Mouse (Mus musculus) fat pad, adult 2 months (tissue): ENCODE results near the gene Hcn1.

ENCODE experiments used
- DNase-seq: peaks from one replicate; pipeline ENCODE4 v3.0.0-alpha.2; 2011; ENCODE audit warnings: low read depth, low spot score; ENCODE audit errors: extremely low read depth

Gene Hcn1

DNA sequence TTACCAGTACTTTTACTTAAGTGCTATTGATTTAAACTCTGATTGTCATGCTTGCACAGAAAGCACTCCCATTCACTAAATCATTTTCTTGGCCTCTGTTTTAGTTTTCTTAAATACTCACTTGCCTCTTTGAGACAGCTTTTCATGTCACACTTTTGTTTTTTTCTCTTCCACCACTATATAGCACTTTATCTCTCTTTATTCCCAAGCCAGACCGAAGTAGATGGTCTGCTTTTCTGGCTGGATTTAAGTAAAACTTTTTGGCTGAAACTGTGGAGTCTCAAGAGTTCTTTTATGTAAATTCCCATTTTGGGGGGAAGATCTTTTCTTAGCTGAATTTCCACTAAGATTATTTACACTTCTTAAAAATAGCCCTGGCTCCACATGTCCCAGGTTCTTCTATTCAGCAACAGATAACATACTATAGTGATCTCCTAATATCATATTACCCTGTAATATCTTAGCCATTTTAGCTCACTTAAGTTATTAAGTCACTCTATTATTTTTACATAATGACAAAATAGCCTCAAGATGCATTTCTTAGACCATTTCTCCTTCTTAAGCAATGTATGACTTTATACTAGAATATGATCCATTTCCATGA lies 92.7 kb downstream of the Hcn1 start:
- no peak for DNase-seq

DNA sequence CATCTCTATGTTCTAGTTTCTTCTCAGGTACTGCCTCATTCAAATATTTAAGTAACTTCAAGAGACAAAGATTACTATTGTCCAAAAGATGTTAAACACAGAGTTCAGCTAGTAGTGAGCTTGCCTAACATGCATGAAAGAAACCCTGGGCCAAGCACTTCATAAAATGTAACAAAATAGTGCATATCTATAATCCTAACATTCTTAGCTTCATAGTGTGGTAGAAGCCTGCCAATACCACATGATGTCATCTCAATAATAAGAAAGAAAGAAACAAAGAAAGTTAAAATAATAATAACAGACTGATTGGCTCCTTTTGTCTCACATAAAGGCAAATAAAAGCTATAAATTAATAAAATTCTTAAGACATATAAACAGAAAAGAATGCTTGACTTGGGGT lies 103.5 kb downstream of the Hcn1 start:
- no peak for DNase-seq

DNA sequence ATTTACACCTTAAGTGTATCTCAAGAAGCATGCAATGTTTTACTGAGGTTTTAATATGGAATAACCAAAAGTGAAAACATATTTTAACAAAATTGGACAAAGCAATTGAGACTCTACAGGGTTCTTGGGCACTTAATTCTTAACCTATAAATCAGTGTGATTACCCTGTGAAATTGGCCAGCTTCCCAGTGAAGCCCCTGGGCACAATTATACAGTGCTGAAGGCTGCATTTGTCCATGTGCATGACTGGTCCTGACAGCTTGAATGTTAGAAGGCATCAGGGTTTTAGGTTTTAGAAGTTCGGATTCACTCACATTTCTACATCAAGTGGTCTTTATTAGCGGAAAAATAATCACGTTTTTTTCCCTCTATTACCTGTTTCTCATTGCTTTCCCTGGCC lies 103.9 kb downstream of the Hcn1 start:
- DNase-seq = no peak

DNA sequence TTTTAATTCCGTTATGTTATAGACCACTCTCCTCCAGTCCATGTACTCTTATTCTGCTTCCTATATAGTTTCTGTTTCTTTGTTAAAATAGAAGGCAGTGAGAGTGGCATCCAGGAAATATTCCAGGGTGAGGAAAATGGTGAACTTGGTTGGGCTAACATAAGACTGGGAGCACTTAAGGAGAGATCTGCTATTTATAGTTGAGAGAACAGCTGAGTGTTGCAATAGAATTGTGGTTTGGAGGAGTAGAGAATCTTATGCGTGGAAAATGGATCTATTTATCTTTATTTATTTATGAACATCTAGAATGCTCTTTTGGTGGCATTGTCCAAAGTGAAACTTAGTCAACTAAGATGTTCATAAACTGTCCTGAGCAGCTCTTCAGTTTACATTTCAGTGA lies 104.4 kb downstream of the Hcn1 start:
- DNase-seq = no peak

DNA sequence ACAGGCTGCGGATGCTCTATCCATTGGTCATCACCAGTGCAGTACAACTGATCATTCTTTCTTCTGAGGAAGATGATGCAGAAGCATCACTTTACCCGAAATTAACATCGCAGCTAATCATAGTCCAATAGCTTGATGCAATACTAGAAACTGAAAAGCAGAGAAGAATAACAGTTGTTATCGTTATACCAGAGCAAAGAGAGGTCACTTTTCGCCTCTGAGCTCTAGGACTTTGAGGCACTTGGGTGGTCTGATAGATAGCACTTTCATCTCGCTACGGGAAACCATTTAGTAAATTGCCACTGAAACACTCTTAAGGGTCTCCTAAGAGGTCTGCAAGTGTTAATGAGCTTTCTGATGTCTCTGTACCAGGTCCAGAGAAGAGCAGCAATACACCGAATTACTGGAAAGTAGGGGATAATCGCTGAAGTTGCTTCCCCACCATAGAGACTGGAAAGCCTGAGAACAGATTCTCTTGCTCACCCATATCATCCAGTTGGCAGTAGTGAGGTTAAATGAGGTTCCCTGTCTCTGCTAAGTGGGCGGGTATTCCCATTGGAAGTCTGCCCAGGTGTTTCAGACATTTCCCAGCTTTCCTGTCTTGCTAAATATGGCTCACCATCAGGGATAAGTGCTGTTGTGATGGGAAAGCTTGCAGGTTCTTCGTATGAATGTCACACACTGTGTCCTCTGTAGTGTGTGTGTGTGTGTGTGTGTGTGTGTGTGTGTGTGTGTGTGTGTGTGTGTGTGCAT lies 105.0 kb downstream of the Hcn1 start:
- no peak for DNase-seq

DNA sequence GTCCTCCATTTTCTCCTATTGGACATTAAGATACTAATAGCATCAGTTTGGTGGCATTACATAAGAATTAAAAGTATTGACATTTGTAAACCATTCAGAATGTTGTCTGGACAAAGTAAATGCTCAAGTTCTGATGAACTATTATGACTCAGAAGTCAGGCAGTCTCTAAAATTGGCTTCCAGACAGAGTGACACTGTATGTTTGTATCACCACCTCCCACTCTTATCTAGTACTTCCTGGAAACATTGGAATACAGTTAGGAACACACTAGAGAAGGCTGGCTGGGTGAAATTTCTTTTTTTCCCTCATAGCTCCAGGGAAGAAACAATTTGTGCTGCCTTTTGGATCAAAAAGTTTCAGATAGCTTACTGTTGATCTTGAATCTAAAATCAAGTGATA lies 108.7 kb downstream of the Hcn1 start:
- DNase-seq = no peak

DNA sequence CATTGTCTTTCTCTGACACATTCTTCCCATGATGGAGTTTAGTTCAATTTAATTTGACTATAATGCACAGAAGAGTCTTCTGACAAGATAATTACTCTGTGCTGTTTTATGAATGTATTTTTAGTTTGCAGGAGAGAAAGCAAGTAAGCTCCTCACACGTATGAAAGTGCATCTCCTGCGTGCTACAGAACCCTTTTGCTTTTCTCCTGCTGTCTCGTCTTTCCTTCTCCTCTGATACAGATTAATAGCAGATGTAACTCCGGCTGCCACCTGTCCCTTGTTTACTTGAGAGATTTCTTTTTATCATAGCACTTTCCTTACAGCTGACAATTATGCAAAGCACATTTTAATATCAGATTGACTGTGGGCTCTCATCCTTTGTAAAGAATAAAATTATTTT lies 120.0 kb downstream of the Hcn1 start:
- DNase-seq = no peak

DNA sequence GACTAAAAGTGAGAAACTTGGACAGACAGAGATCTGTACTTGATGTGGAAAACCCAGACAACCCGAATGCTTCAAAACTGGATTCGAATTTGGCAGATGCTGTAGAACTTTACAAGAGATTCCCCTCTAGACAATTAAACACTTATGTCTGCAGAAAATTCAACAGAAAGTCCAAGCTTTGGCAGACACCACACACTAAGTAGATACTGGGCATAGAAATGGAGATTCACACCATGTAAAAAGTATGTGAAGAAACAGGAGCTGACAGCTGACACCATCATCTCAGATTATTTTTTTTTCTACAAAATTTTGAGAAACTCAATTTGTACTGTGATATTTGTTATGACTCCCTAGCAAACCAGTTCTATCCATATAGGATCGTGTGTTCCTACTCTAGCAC lies 122.0 kb downstream of the Hcn1 start:
- no peak for DNase-seq

DNA sequence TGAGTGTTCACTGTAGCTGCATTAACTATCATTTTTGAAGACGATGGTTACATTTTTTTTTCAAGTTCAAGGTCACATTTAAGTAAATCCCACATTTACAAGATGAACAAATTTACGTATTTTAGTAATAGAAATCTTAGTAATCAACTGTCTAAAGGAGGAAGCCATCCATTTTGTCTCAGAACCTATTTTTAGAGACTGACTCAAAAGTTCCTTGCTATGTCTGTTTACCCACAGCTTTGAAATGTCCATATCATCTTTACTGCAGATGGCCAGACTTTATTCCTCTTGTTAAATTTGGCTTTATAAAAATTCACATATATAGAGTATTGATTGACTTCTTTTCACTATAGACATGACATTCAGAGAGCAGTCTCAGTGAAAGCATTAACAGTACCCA lies 126.3 kb downstream of the Hcn1 start:
- no peak for DNase-seq

DNA sequence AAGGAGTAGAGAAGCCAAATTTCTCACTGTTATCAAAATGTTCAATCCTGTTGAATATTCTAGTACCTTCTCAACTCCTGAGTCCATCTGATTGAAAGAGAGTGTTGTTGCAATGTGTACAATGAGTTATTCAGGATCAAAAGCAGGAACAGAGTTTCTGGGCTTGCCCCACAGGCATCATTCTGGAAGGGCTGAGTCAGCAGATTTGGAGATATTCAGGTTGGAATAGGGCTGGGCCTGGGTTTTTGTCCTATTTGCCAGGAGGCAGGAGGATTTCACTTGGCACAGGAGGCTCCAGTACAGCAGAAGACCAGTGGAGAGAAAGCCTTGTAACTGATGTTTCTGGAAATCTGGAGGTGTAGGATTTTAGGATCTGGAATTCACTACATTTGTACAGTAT lies 130.6 kb downstream of the Hcn1 start:
- DNase-seq = no peak

DNA sequence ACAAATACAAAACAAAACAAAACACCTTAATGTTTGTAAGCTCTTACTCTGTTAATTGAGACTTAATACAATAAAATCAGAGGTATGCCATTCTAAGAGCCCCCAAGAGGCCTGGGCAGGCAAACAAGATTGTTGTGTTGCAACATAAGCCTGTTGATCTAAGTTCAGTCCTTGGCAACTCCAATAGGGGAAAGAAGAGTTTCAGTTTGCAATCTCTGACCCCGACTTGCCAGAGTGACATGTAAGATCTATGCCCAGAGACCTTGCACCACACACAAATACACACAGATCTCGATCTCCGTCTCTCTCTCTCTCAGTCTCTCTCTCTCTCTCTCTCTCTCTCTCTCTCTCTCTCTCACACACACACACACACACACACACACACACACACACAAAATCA lies 142.3 kb downstream of the Hcn1 start:
- DNase-seq = no peak

DNA sequence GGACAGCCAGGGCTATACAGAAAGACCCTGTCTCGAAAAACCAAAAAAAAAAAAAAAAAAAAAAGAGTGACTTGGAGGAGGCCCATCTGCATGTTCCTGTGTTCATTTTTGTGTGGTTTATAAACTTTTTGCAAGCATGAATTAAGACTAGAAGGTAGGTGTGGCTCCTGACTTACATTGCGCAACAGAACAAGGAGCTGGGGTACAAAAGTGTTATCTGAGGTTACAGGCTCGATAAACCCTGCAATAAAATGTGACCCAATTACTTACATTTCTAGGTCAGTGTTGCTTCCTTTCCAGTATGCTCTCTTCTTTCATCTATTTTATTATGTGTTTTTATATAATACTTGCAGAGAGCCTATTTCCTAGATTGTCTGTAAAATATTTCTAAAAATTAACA lies 143.1 kb downstream of the Hcn1 start:
- no peak for DNase-seq

DNA sequence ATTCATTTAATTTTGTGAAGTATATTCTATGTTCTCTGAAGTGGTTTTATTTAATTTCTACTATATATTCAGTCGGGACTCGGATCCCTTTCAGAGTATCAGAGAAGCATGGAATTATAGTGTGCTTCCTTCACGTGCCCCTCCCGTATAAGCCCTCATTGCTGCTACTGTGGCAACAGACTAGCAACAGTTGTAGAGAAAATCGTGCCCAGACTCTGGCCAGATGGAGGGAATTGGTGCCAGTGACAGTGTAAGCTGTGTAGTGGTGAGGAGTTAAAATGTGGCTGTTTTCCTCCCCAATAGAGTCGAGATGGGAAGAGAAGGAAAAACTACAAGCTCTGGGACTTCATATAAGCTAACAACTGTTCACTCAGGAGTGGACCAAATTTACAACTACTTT lies 163.4 kb downstream of the Hcn1 start:
- DNase-seq = no peak

DNA sequence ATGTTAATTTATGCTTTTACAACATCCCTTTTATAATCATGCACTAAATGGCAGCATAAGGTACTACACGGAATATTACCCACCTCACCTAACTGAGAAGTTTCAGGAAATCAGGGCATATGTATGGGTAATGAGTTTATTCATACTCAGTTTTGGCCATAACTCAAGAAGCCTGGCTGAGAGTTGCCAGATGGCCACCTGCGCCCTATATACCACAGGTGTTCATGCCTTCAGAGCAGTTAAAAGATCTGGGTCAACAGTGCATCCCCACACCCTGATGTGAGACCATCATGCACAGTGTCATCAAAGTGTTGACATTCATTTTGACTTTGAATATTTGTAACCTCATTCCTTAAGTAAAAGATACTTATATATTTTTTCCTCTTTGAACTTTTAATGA lies 183.3 kb downstream of the Hcn1 start:
- no peak for DNase-seq

DNA sequence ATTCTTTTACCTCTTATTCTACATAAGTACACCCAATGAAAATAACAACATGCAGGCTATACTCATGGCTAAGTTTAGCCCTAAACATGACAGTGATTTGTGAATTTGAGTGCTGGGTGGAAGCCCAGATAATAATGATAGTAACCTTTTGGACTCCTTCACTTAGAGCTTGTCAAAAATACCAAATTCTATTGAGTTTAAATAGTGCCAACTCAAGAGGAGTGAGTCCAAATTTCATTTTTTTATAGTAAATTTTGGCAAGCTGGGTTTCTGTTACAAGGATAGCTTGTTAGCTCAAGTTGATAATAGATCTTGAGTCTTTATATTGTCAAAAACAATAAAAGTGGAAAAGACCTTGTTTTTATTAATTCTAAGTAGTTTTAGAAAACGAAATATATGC lies 190.7 kb downstream of the Hcn1 start:
- no peak for DNase-seq

DNA sequence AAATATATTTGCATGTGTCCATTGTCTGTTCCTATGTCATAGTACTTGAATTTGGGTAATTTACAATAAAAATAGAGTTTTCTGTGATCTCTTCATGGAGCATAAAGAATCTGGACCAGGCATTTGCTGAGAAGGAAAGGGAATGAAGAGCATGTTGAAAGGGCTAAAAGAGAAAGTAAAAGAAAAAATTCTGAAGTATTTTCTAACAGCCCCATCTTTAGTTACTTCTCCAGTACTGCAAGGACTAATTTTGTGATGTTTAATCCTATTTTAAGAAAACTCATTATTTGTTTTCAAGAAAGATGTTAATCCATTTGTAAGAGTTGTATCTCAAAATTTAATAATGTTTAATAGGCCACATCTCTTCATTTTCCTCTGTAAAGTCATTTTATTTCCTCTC lies 198.9 kb downstream of the Hcn1 start:
- no peak for DNase-seq

DNA sequence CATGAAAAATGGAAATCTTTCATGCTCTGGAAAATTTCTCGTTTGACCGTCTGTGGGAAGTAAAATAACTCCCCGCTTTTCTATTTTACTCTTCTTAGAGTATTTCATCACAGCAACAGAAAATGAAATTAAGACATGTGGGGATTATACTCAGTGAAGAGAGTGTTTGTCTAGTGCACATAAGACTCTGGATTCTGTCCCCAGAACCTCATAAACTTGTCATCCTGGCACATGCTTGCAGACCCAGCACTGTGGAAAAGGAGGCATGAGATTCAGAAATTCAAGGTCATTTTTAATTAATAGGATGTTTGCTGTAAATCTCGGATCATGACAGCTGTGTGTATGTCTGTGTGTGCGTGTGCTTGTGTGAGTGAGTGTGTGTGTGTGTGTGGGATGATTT lies 225.5 kb downstream of the Hcn1 start:
- no peak for DNase-seq

DNA sequence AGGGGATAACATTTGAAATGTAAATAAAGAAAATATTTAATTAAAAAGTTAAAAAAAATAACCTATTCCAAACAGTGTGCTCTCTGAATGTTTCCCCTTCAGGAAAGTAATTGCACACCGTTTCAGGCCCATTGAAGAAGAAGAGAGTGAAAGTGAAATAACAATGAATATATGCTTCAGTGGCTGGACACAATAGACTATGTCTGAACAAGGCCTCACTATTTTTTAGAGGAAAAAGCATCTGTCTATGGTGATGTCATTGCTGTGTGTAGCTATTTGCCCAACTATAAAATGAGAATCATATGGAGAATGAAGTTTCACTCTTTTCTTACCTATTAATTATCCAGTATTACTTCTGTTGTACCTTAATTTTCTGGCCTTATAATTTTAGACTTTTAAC lies 234.5 kb downstream of the Hcn1 start:
- no peak for DNase-seq

DNA sequence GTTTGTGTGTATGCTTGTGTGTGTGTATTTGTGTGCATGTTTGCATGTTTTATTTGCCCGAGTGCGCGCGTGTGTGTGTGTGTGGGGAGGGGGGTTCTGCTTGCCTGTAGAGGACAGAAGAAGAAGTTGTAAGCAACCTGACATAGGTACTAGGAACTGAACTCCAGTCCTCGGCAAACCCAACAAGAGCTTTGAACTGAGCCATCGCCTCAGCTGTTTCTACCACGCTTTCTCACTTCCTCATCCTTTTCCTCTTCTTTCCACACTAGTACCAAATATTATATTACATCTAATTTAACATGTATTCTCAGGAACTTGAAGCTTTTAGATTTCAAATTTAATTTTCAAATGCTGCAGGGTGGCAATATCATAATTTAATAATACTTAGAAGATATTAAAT lies 236.1 kb downstream of the Hcn1 start:
- DNase-seq = no peak

DNA sequence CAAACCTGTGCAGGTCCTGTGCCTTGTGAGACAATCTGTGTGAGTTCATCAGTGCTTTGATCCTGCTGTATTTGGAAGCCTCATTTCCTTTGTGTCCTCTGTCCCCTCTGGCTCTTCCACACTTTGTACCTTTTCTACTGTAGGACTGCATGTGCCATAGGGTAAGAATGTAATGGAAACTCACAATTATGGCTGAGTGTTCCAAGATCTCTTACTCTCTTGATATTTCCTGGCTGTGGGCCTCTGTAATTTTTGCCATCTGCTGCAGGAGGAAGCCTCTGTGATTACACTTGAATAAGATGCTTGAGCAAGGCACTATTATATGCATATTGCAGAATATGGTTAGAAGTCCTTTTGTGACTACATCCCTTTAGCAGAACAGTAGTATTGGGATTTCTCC lies 240.2 kb downstream of the Hcn1 start:
- no peak for DNase-seq

DNA sequence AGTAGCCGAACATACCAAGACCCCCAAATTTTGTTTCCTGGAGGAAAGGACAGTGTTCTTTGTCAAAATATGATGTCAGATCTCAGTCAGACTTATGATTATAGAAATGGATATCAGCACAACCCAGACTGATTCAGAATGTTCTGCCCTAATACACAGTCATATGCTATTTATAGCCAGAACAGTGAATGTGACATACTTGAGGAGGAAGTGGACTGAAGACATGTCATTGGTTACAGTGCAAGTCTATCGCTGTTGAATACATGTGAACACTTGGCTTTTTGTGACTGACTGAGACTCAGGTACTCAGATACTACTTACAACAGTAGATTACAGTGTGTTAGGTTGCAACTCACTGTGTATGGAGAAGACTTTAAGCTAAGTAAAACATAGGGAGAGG lies 245.2 kb downstream of the Hcn1 start:
- no peak for DNase-seq

DNA sequence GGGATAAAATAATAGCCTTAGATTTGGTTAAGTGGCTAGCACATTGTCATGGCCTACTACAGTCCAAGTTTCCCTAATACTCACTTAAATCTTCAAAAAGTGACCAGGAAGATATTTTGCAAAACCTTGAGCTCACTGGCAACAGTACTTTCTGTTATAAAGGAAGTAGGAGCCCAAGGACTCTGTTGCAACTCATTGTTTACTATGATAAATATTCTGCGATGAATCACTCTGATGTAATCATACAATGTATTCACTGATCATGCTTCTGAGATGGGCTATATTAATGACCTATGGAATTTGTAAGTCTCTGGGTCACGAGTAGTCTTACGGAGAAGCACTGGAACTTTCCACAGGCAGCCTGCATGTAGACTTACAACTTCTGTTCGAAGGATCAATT lies 246.6 kb downstream of the Hcn1 start:
- DNase-seq = no peak
